Mouse (Mus musculus): ENCODE results near the gene Ncstn. TPM values are rescaled to one million over a fixed set of nuclear protein-coding genes. Genes with fewer than 3 reads are reported as not detected.
A peak's percentile ranks its signal among the peaks of the same experiment; 100 is the strongest.

Ncstn gene
- total RNA-seq, 2 experiments from 2014 or later = 25.7 to 27.1 TPM

DNA sequence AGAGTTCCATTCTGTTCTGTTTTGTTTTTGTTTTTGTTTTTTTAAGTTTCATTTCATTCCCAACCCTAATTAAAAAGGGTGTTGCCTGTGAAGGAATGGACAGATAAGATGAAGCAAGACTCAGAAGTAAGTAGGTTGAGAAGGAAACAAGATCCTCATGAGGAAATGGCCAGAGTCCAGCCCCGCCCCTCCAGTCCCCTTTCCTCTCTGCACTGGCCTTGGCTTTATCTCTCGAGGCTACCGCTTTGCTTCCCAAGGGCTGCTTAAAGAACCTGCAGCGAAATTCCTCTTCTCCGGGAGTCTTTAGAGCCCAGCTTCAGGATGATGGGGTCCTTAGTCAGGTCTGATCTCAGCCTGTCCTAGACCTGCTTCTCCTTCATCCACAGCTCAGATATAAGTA is 4.6 kb downstream of the Ncstn start:
- no peak for DNase-seq

DNA sequence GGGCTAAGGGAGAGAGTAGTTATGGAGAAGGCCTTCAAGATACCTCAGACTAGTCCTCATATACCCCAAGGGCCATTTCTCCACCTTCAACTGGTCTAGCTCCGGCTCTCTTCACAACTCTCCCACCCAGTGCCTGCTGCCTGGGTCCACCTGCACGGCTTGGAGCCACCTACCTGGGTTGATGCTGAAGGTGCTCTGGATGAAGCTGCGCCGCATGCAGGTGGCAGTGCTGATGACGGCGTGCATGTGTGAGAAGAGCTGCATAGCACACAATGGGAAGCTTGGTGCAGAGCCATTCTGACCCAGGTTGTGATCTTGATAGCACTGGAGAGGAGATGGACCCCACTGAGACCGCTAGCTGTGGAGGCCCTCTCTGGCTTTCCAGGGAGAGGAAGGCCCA is 10.0 kb downstream of the Ncstn start:
- DNase-seq = no peak

DNA sequence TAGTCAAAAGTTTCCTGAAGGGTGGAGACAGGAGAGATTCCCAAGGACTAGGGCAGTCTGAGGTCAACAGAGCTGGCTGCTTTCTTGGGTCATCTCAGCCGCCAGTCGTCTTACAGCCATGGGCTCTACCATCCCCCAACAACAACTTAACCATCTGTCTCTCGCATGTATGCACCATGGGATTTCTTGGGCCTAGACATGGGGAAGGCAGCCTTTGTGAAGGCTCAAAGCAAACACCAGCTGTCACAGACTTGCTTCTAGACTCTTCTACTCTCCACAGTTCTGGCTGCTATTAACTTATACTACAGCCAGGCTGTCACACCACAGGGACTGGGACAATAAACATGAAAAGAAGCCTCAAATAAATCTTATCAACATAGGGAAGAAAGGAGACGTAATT is 11.0 kb downstream of the Ncstn start:
- no peak for DNase-seq

DNA sequence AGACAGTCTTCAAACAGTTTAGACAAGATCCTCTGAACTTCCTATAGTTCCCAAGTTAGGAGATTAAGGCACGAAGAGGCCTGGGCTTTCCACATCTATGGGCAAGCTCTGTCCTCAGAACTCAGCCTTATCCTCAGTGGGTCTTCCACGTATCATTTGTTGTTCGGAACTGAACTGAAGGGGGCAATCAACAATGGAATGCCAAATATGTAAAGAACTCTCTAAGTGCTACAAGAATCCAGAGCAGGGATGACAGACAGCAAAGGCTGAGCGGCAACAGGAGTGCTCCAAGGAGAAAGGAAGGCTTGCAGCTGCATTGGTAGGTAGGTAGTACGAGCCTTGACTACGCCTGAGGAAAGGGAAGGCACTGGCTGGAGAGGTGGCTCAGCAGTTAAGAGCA is 12.4 kb downstream of the Ncstn start:
- DNase-seq = no peak

DNA sequence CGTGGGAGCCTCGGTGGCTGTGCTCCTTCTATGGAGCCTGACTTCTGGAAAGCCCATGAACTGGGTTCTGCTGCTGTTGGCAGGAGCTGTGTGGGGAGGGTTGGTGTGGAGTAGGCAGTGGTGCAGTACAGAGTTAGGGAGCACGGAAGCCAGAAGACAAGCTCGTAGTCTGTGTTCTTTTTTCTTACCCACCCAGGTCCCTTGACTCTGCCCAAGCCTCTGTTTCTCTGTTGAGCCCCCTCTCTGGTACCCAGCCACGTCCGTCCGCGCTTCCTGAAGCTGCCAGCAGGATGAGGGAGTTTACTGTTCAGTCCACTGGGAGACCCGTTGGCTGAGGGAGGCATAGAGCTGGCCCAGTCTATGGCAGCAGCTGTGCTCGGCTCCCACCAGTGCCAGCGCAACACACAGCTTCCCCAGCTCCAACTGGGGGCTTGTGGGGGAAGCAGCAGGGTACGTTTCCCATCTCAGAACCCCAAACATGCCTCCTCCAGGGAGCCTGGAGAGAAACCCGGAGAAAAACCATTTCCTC is 17.9 kb downstream of the Ncstn start:
- no peak for DNase-seq

DNA sequence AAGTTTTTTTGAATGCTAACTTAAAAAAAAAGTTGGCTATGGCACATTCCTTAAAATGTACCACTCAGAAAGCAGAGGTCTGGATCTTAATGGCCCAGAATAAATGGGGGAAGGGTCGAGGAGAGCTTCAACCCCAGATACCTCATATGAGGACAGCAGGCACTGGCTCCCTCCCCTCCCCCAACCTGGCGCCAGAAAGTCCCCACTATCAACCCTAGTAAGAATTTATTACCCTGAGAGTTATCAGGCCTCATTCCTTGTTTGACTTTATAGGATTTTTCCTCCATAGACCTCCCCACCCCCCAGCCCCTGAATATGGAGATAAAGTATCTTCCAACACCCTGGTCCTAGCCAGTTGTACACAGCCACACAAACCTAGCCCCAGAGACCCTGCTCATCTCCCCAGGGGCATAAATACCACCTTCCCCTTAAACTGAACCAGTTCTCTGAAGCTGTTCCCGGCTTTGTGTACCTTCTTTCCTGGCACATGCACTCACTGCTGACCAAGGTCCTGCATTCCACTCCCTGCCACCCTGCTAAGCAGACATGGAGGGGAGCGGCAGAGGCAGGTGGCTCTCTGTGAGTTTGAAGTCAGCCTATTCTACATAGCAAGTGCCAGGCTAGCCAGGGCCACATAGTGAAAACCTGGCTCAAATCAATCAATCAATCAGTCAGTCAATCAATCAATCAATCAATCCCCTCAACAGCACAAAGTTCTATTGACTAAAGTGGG is 19.1 kb downstream of the Ncstn start:
- DNase-seq = no peak

DNA sequence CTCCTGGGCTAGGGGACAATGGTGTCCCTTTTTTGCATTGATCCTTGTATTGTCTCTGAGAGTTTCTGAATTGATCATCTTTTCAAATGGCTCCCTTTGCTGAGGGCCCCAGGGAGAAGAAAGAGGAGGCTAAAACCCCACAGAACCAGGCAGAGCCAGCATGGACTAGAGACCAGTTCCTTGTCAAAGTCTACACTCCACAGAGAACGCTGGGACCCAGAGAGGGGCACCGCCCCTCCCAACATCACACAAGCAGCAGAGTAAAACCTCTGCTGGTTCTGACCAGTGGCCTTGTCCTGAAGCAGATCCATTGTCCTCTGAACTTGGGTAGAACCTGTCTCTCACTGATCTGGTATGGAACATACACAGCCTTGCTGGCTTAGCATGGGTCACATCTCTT is 20.5 kb downstream of the Ncstn start:
- DNase-seq = no peak

DNA sequence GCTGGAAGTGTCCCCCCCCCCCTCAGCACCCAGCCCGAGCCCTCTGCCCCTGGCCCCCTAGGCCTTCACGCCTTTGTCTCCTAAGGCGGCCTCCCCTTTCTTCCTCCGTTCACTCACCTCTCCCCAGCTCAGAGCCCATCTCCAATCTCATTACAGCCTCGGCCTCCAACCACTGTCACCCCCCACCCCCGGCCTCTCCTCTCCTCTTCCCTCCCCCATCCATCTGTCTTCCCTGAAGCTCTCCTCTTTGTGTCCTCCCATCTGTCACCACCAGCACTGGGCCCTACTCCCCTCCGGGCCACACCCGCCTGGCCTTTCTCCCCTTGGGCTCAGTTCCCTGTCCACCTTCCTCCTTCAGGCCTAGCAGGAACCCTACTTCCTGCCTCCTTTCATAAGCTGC is 21.4 kb downstream of the Ncstn start:
- DNase-seq = no peak

DNA sequence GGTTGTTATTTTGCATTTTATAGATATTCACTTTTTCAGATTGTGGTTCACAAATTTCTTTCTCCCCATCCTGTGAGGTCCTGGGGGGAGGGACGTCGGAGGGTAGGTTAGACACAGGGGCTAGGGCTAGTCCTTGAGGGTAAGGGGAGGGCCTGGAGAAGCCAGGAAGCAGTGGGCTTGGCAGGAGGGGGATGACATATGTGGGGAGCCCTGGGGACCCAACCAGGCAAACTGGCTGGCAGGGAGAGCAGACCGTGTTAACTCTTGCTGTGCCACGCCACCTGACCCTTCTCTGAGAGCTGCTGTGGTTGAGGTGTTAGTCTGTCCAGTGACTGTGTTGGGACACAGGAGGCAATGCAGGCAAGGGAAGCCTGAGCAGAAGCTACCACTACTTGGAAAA is 21.9 kb downstream of the Ncstn start:
- no peak for DNase-seq

DNA sequence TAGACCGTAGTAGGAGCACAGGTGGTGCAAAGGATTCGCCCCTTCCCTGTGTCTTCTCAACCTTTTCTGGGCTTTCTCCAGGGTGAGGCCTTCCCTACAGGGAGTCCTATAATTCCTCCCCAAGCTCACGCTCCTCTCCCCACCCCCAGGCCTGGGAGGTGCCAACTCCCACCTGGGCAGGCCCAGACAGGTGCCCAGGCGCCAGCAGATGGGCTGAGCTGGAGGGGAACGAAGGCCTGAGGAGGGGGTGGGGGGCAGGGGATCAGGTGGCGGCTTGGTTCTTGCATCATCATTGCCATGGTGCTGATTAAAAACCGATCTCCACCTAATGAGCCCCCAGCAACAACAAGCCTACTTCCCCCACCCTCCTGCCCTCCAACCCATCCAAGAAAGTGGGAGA is 23.7 kb downstream of the Ncstn start:
- no peak for DNase-seq

DNA sequence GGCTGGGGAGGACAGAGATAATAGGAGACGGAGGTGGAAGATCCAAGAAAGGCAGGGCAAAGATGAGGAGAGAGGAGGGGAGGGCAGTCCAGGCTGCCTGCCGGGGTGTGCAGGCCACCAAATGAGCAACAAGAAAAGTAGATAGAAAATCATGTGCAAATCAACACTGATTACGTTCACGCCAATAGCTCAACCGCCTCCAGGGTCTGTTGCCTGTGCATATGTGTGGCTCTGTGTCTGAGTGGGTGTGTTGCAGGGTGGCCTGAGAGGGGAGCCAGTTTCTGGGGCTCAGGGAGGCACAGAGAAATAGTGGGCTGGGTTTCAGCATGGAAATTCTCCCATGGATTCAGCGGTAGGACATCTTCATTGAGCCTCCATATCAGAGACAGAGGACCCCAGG is 24.3 kb downstream of the Ncstn start:
- no peak for DNase-seq

DNA sequence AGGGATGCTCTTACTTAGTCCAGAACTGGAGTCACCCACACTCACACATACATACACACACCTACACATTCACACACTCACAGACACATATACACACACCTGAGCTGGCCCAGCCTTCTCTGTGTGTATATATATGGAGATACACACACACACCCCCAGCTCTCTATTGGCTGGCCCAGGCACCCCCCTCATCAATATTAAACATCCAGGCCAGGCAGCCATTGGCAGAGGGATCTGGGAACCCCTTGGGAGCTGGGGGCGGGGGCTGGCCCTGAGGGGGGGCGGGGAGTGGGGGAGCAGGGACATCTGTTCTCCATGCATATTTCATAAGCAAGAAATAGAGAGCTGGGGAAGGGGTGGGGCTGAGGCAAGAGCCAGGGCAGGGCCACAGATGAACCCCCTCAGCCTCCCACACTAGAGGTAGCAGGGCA is 25.1 kb downstream of the Ncstn start, which contains the start of gene Nhlh1:
Nhlh1 (minus strand) TSS at position 83 of the 431 bp plus-strand sequence.
- DNase-seq = no peak

DNA sequence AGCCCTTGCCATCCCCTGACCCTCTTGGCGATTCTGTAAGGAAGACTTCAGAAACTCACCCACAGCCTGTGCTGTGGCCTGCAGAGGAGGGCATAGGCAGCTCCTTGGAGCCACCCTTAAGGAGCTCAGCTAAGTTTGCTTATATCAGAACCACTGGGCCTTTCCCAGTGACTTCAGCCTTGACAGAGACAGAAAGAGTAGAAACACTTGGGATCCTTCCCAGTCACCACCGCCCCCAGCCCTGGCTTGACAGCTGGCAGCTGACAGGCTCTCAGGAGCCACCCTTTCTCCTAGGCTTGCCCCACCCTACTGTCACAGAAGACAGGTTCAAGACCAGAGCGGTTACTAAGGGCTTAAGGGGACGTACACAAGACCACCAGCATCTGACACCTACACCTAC is 26.3 kb downstream of the Ncstn start:
- DNase-seq = no peak

DNA sequence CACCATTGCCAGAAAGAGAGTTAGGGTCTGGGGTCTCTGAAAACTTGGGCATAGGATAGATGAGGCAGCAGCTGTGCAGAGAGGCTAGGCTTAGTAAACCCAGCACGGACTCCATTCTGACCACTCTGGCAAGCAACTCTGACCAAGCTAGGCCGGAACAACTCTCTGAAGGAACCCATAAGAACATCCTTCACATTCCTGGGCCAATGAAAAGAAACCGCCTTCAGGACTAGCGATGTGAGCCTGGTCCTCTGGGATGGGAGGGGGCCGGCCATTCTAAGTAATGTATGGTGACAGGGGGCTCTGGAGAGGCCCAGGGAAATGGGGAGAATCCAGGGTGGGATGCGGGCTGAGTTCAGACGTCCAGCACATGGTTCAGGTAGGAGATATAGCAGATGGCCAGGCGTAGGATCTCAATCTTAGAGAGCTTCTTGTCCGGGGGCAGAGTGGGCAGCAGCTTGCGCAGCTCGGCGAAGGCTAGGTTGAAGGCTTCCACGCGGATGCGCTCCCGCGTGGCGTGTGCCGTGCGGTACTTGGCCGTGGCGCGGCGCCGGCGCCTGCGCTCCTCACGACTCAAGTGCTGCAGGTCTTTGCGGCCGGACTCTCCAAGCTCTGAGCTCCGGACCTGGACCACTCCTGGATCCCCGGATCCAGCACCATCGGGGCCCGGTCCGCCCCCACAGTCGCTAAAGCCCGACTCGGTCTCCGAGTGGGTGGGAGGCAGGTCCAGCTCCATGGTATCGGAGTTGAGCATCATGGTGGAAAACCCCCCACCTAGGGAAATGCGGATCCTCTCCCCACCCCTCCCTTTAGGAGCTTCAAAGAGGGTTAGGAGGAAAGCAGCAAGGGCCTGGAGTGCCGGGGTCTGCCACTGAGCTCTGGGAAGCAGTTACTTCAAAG is 28.8 kb downstream of the Ncstn start:
- no peak for DNase-seq

DNA sequence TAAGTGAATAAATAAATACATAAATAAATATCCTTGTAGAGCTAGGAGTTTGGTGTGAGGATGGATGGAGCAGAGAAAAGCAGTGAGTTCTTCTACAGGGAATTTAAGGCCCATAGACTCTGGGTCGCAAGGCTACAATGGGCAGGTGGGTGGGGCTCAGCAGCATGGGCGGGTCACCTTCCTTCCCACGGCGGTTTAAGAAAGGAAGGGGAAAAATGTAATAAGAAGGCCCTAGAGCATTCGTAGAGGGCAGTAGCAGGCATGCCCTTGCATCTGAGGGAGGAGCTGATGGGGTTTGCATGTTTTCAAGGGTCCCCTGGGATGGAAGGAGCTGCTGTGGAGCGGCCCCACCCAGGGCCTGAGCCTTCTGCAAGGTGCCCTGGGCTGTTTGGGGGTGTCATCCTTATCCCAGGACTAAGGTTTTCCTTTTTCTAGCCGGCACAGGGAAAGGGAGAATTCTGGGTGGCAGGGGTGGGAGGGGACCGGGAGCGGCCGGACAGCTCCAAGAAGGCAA is 29.8 kb downstream of the Ncstn start:
- no peak for DNase-seq

DNA sequence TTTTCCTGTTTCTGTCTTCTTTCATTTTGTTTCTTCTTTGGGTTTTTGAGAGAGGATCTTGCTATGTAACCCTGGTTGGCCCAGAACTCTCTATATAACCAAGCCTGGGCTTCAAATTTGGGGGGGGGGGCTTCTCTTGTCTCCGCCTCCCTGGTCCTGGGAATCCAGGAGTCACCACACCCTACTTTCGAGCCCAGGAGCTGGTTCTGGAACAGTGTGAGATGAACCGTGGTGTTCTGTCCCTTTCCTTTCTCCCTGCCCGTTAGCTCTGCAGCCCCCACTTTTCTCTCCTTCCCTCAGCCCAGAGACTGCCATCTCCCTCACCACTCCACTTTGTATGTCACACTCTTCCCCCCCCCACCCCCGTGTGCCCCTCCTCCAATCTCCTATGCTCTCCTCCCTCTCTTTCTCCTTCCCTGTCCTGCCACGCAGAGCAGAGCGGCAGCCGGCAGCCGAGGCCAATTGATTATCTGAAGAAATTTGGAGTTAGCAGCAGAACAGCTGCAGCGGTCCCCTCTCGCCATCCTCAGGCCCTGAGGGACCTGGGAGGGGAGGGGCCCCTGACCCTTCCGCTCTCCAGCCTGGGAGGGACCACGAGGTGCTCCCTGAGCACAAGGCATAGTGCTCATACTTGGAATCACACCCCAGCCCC is 33.3 kb downstream of the Ncstn start:
- no peak for DNase-seq

DNA sequence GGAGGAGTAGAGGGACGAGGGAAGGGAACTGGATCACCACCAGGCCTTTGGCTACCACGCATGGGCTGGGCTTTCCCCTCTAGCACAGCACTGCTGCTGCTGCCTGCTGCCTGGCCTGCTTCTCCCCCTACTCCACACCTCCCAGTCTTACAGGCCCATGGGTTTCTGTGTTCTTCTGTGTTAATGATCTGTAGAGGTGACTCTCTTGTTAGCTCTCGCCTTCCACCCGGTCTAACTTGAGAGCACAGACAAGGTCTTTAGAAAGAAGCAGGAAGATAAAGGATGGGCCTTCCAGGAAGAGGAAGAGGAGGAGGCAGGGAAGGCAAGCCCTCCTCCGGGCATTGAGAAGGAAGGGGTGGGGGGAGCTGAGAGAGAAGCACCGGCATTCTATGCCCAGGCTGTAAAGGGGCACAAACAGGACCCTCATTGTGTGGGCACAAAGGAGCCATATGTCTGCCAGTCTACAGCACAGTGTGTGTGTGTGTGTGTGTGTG is 34.3 kb downstream of the Ncstn start:
- no peak for DNase-seq

DNA sequence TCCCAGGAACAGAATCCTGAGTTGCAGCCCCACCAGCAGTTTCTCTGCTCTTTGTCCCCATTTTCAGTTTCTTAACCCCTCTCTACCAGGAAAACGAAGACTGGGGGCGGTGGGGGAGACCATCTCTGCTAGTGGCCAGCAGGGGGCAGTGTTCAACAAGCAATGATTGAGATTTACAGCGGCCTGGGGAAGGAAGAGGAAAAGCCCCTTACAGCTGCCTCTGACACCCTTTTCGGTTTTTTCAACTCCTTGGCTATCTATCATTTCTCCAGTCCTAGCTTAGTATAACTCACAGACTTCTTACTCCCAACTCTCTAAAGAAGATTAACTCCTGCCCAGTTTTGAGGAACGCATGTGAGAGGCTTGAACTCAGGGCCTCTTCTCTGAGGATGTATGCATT is 35.7 kb downstream of the Ncstn start:
- DNase-seq = peak; percentile 58

DNA sequence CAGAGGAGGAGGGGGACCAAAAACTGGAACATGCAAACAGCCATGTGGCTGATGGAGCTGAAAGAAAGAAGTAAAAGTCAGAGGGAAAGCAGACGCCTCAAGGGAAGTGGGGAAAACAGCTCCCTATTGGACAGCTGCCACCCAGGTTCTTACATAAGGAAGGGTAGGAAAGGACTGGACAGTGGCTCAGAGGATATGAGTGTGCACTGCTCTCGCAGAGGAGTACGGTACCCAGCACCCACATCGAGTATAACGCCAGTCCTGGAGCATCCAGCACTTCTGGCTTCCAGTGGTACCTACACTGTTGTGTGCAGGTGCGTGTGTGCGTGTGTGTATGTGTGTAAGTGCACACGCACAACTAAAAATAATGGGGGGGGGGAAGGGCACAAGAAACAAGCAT is 36.2 kb downstream of the Ncstn start:
- no peak for DNase-seq

DNA sequence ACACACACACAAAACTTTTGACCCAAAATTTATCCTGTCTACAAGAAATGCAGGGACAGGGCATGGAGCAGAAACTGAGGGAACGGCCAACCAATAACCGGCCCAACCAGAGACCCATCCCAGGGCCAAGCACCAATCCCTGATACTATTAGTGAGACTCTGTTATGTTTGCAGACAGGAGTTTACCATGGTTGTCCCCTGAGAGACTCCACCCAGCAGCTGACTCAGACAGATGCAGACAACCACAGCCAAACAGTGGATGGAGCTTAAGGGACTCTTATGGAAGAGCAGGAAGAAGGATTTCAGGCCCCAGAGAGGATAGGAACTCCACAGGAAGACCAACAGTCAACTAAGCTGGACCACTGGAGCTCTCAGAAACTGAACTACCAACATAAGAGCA is 52.7 kb downstream of the Ncstn start:
- DNase-seq = peak; percentile 51

DNA sequence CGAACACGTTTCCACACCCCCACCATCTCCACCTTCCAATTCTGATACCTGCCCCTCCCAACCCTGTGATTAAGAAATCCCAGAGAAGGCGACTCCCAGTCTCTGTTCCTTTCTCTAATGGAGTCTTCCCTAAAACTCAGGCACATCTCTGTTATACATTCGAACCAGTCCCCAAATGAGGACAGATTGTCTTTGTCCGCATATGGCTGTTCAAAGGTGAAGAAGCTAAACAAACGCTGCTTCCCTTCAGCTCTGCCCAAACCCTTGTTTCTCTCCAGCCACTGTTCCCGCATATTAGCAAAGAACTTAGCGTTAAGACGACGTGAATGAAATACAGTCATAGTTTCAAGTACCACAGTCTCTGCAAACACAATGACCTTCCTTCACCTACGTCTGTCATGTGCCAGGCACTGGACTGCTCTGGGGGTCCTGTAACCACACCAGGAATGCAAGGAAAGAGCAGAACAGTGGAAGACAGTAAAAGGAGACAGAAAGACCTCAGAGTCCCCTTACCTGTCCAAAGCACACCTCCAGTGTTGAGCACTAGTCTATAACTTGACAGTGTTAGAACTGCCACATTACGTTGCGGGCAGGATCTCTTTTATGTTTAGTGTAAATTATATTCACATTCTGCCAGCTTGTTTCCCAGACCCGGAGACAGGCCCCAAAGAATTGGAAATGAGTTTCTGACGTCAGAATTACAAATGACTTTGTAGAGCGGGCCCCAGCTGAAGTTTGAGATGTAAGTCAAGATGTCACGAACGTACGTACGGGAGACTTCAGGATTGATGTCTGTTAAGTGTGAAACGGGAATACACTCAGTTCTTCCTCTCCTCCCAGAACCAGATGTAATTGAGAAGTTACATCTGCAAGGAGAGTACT is 54.0 kb downstream of the Ncstn start, which contains the start of gene Vangl2:
Vangl2 (minus strand) TSS at position 51 of the 882 bp plus-strand sequence.
- no peak for DNase-seq
